Mouse (Mus musculus) layer of hippocampus, adult 11-12 months (tissue): Measurements from ENCODE around the gene Apoe.
A peak's percentile ranks its signal among the peaks of the same experiment; 100 is the strongest.

Experiments
- DNase-seq: peaks from one replicate; pipeline ENCODE4 v3.0.0; 2022; ENCODE audit warnings: low spot score

Gene Apoe

GRCm38 (mm10) chr7:19698907-19699826 is at the start of gene Apoe:
TSS of gene Apoe (minus strand) at chr7:19699188.
- DNase-seq = peak; percentile 78

DNA sequence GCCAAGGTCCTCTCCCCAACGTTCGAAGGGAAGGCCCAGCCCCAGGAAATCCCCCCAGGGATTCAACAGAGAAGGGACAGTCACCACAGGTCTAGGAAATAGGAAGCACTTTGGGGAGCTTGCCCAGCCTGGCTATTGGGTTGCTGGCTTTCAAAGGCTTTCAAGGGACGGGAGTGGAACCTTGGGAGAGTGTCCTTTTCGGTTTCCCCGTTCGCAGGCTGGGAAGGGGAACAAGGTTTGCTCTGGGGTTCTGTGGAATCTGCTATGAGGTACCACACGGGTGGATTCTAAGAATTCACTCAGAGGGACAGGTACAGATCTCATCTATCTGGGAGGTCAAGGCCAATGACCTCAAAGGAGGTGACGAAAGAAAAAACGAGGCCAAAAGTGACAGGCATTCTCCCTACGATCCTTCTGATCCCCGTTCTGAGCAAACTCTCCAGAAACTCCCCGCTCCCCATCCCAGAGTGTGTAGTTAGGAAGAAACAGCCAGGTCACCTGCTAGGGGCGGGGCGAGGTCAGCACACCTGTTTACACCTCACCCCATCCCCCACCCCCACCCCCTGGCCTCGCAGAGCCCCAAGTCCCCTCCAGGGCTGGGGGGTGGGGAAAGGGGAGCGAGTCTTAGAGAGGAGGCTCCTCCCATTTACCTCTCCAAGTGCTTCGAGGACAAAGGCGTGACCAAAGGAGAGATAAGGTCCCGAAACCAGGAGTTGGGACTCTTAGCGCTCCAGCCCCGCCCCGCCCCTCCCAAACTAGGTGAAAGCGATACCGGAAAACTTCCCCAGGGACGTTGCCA is 48.6 kb upstream of the Apoe start:
- DNase-seq = no peak

DNA sequence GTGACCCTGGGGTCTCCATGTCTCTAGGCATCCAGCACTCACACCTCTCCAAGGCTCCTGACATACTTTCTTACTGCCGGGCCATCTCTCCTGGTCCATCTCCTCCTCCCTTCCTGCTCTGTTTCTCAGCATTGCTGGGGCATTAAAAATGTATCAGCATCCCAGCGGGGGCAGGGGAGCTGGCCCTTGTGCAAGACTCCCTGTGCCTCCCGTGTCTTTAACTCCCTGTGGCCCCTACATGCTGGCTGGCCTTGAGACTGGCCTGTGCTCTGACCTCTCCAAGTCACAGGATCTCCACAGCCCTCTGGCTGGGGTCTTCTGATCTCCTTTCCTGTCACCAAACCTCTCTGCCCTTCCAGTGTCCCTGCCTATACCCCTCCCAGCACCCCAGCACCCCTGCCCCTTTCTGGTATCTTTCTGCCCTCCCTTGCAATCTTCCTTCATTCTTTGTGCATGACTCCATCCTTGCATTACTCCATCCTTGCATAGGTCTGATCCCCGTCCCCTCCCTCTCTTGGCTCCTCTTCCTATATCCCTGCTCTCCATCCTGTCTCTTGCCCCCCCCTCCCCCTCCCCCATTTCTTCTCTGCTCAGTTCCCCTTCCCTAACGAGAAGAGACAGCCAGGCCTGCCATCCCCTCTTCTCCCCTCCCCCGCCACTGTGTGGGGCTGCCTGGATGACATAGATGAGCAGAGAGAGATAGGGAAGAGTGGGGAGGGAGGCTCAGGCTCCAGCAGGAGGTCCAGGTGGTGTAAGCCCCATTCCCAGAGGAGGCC is 47.6 kb upstream of the Apoe start:
- no peak for DNase-seq

GRCm38 (mm10) chr7:19745971-19746370 is 47.0 kb upstream of the Apoe start:
- DNase-seq = no peak

DNA sequence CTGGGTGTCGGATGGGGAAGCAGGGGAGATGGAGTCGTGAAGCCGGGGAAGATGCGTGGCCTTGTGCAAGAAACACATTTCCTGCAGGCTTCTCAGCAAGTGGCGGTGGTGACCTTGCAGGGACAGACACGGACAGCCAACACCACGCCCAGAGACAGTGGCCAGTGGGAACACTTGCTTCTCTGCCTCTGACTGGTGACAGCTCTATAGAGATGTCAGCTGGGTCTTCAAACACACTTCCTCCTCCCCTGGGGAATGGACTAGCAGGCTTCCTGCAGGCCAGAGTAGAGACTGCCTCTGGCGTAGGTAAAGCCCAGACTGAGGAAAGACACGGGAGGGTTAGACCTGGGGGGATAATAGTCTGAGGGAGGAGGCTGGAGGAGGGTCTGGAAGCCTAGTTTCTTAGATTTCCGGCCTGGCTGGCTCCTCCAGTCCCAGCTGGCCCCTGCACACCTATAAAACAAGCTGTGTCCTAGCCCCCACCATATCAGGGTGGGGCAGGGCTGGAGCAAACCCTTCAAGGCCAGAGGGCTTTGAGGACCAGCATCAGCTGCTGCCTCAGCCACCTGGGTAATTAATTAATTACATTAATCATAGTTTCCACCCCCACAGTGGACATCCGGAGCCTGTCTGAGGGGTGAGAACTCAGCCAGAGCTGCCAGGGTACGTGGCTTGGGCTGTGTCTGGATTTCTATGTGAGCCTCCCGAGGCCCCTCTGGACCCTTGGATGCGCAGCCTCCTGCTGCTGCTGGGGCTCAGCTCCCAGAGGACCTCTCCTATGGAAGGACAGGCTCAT is 45.8 kb upstream of the Apoe start:
- DNase-seq = no peak

GRCm38 (mm10) chr7:19743791-19744190 is 44.8 kb upstream of the Apoe start:
- no peak for DNase-seq

- no peak for DNase-seq
These were observed 43.5 kb upstream of the Apoe start for GRCm38 (mm10) chr7:19742468-19742867.

GRCm38 (mm10) chr7:19741329-19742031 is 42.5 kb upstream of the Apoe start:
- no peak for DNase-seq

- DNase-seq = no peak
These were observed 41.3 kb upstream of the Apoe start for GRCm38 (mm10) chr7:19740269-19740668.

DNA sequence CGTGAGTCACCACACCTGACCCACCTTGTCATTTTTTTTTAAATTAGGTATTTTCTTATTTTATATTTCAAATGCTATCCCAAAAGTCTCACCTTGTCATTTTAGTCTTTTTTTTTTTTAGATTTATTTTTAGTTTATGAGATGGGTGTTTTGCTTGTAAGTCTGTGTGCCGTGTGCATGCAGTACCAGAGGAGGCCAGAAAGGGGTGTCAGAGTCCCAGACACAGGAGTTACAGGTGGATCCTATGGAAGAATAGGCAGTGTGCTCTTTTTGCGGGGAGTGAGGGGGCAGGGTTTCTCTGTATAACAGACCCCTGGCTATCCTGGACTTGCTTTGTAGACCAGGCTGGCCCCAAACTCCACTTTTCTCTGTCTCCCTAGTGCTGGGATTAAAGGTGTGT is 39.8 kb upstream of the Apoe start:
- DNase-seq = no peak

GRCm38 (mm10) chr7:19736389-19737057 is 37.5 kb upstream of the Apoe start:
- DNase-seq = no peak

GRCm38 (mm10) chr7:19734178-19734666 is 35.2 kb upstream of the Apoe start:
- DNase-seq = no peak

DNA sequence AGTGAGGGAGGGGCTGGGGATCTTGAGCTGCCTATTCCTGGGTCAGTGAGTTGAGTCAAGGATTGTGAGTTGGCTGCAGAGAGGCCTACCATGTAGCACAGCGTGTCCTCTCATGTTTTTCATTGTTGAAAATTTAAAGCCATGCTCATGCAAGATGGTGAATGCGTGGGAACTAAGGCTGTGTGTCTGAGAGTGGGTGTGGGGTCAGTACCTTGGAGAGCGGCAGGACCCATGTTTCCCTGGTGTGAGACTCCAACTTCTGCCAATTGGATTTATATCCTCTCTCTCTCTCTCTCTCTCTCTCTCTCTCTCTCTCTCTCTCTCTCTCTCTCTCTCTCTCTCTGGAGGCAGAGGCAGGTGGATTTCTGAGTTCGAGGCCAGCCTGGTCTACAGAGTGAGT is 27.6 kb upstream of the Apoe start:
- DNase-seq = no peak

DNA sequence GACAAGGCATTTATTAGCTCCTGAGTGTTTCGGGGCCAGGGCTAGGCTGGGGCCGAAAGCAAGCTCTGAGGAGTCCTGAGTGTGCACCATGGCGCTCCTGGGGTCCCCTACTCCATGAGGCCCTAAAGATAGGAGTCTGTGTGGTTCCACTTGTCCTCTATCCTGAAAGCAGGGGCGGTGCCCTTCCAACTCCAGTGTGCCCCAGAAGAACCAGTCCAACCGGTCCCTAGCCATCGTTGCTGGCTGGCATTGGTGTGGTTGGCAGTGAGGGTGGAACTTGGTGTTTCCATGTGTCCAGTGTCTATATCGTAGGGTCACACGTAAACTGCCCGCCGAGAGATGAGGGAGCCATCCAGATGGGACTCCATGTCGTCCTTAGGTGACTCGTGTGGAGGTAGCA is 25.2 kb upstream of the Apoe start:
- DNase-seq = no peak

DNA sequence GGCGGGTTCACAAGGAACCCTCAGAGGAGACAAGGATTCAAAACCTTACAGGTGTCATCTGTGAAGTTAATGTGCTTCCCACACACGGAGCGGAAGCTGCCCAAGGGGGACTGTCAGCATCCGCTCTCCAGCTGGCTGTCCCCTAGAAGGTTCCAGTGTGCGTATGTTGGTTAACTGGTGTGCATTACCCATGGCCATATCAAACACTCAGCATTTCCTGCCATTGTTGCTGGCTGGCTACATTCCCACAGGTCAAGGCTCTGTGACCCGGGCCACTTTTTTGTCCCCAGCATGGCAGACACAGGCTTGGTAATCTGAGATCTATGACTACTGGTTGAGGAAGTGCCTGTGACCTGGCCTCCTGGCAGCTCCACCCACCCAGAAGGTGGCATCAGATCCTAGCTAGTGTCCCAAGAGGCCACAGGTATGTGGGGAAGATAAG is 23.8 kb upstream of the Apoe start:
- no peak for DNase-seq

DNA sequence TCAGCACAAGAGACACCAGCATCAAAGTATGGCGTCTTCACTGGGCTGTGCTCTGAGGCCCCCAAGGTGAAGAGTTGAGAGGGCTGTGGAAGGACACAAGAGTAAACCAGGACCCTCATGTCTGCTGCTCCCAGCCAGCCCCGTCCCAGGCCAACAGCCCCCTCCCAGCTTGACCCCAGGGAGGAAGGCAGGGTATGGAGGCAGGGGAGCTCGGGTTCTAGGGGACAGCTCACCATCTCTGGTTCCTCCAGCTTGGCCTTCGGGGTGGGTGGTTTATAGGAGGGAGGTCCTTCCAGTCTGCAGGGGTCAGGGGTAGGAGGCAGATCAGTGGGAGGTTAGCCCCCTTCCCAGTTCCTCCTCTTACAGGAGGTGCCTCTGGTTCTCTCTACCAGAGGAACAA is 20.2 kb upstream of the Apoe start:
- DNase-seq = no peak

- DNase-seq = no peak
These were observed 19.4 kb upstream of the Apoe start for GRCm38 (mm10) chr7:19718297-19718952.

GRCm38 (mm10) chr7:19717346-19717745 is 18.4 kb upstream of the Apoe start:
- no peak for DNase-seq

- DNase-seq = no peak
These were observed 17.8 kb upstream of the Apoe start for GRCm38 (mm10) chr7:19716822-19717221.
